Mouse (Mus musculus) lung, adult 2 months (tissue): ENCODE measurements around the gene Hemk1.

Experiments used
- CTCF ChIP-seq: fragments of 200-500 bp; IDR thresholded peaks from 2 replicates; pipeline ENCODE4 v1.5.1; 2011; ENCODE audit warnings: mild to moderate bottlenecking, low read length, control low read depth; ENCODE audit not compliant: insufficient read depth
- POLR2A ChIP-seq: fragments of 200-500 bp; IDR thresholded peaks from 2 replicates; pipeline ENCODE4 v1.6.1; 2011; ENCODE audit warnings: low read depth, mild to moderate bottlenecking, control low read depth, low read length, borderline replicate concordance; ENCODE audit errors: extremely low read depth

DNA sequence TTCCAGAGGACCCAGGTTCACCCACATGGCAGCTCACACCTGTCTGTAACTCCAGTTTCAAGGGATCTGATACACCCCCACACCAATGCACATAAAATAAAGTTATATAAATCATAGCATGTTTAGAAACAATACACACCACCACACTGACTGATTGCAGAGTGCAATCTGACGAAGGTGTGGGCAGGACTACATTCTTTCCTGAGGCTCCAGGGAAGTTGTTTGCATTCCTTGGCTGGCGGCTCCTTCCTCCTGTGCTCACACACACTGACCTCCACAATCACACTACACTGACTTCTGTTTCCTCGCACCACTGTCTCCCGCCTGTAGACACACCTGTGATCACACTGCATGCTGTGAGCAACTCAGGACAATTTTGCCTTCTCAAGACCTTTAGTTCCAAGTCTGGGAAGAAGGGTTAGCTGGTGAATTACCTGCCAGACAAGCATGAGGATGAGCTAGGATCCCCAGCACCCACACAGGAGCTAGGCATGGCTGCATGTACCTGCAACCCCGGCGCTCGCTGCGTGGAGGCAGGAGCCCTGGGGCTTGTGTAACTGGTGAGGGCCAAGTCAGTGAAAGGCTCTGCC lies 15.6 kb downstream of the Hemk1 start:
- TF ChIP-seq CTCF (no peak), POLR2A (no peak)
